Mouse (Mus musculus) limb, embryonic 10.5 days (tissue): Measurements from ENCODE around the gene Itgb4. TPM values are rescaled to one million over a fixed set of nuclear protein-coding genes. Genes with fewer than 3 reads are reported as not detected.
"Not testable (repeated sequence)": the region's sequence is repeated elsewhere in the genome, so short reads cannot be mapped to it uniquely, and the experiment has no call there.

Experiments
- DNase-seq: peaks from one replicate; pipeline ENCODE4 v3.0.0-alpha.2; 2017; ENCODE audit warnings: low spot score
- H3K27ac ChIP-seq: fragments of 300-500 bp; sonication (generic); 2 replicates; pipeline ENCODE4 v1.5.1; 2016; ENCODE audit warnings: mild to moderate bottlenecking
- H3K27me3 ChIP-seq: fragments of 300-500 bp; sonication (generic); 2 replicates; pipeline ENCODE4 v1.6.1; 2016; ENCODE audit warnings: low read depth, mild to moderate bottlenecking; ENCODE audit not compliant: poor library complexity, severe bottlenecking
- H3K36me3 ChIP-seq: fragments of 300-500 bp; sonication (generic); 2 replicates; pipeline ENCODE4 v1.6.1; 2016; ENCODE audit warnings: mild to moderate bottlenecking, moderate library complexity
- H3K4me1 ChIP-seq: fragments of 300-500 bp; sonication (generic); 2 replicates; pipeline ENCODE4 v1.6.1; 2016
- H3K4me3 ChIP-seq: fragments of 300-500 bp; sonication (generic); 2 replicates; pipeline ENCODE4 v1.5.1; 2016; ENCODE audit warnings: mild to moderate bottlenecking, moderate library complexity
- H3K9me3 ChIP-seq: fragments of 300-500 bp; sonication (generic); replicated peaks from 2 replicates; pipeline ENCODE4 v1.6.1; 2016; ENCODE audit warnings: mild to moderate bottlenecking
- WGBS: fragments of 180-500 bp; shearing (Covaris S2); methylation state at CpG from one replicate; pipeline ENCODE4 v1.1.7; 2016; 5-methylcytosine and 5-hydroxymethylcytosine counted together
- polyA plus RNA-seq: library from polyadenylated mRNA; unstranded; fragments of >200 nt; fragmentation: Nextera tagmentation; extraction: Ambion mirVana; gene quantifications from 2 replicates; pipeline ENCODE4 v1.2.1, GENCODE M21; 2016

Itgb4 gene
- polyA plus RNA-seq, 1 experiment from 2014 or later, result 1.6 TPM

DNA sequence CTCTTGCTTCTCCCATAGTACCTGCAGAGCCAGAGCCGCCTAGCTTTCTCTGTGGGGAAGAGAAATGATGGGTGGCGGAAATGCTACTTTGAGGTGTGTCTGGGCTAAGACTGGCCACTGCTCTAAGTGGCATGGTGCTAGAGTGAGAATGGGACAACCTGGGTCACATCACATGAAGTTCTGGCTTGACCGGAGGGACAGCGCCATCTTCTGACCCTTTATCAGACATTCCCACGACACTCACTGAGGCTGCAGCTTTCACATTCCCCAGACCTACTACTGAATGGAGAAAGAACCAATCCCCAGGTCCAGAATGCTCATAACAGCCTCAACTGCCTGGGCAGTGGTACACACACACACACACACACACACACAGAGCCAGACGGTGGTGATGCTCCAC is 43.6 kb downstream of the Itgb4 start:
- H3K9me3 ChIP-seq, result no peaks in the 10 kb centered on the region
- H3K4me3 ChIP-seq, result no peak overlapping the region
- WGBS, result 28% methylated on average over 6 of the region's 6 CpGs
- H3K27ac ChIP-seq, result no peak overlapping the region
- H3K4me1 ChIP-seq, result peaks cover 15% of the 10 kb centered on the region
- H3K36me3 ChIP-seq, result peaks cover 25% of the 10 kb centered on the region
- peak; percentile 57 for DNase-seq
- H3K27me3 ChIP-seq, result no peaks in the 10 kb centered on the region

DNA sequence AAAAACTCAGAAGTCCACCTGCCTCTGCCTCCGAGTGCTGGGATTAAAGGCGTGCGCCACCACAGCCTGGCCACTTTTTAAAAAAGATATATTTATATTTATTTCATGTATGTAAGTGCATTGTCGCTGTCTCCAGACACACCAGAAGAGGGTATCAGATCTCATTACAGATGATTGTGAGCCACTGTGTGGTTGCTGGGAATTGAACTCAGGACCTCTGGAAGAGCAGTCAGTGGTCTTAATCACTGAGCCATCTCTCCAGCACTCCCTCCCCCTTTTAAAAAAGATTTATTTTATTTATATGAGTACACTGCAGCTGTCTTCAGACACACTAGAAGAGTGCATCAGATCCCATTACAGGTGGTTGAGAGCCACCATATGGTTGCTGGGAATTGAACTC is 44.4 kb downstream of the Itgb4 start:
- peaks cover 13% of the 10 kb centered on the region for H3K4me1 ChIP-seq
- H3K9me3 ChIP-seq, DNase-seq, H3K27me3 ChIP-seq, H3K4me3 ChIP-seq, H3K27ac ChIP-seq: not testable (repeated sequence)
- 90% methylated on average over 4 of the region's 4 CpGs for WGBS
- peaks cover 32% of the 10 kb centered on the region for H3K36me3 ChIP-seq

DNA sequence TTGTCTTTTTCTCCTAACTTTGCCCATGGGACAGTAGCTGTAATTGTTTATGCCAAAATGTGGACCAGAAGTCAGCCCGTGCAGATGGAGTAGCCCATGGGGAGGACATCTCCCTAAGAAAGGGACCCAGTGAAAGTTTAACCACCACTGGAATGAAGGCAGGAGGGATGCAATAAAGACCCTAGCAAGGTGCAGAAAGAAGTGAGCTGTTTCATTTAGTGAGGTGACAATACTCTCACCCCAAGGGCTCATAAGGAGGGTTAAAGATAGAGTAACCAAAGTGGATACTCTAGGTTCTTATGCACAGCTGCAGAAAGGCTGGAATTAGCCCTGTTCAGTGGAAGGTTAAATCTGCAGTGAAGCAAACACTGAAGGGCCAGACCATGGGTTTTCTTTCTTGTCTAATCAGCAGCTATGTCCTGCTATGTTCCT is 44.9 kb downstream of the Itgb4 start:
- peaks cover 13% of the 10 kb centered on the region for H3K4me1 ChIP-seq
- no peak overlapping the region for H3K4me3 ChIP-seq
- no peak overlapping the region for H3K27ac ChIP-seq
- no peaks in the 10 kb centered on the region for H3K27me3 ChIP-seq
- peaks cover 33% of the 10 kb centered on the region for H3K36me3 ChIP-seq
- H3K9me3 ChIP-seq, result no peaks in the 10 kb centered on the region
- WGBS, result 68% methylated on average over 1 of the region's 1 CpGs
- no peak for DNase-seq

DNA sequence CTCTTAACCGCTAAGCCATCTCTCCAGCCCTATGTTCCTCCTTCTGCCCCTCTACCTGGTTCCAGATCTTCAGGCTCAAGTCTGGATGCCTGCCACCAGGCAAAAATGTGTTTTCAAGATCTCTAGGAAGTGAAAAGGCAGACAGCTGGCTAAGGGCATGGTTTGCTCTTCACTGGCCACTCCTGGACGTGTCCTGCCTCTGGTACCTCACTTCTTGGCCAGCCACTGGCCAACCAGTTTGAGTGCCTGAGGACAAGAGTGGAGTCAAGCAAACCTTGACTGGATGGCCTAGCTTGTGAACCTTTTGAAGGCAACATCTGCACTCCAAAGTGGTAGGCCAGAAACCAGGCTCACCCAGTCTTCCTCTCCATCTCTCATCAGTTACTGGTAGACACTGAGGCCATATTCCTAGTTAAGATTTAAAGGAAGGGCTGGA is 45.5 kb downstream of the Itgb4 start:
- Histone ChIP-seq H3K36me3 (peaks cover 33% of the 10 kb centered on the region), H3K27ac (no peak overlapping the region), H3K27me3 (no peaks in the 10 kb centered on the region), H3K9me3 (no peaks in the 10 kb centered on the region), H3K4me1 (peaks cover 10% of the 10 kb centered on the region), H3K4me3 (no peak overlapping the region)
- WGBS, result 92% methylated on average over 2 of the region's 2 CpGs
- peak; percentile 52 for DNase-seq

DNA sequence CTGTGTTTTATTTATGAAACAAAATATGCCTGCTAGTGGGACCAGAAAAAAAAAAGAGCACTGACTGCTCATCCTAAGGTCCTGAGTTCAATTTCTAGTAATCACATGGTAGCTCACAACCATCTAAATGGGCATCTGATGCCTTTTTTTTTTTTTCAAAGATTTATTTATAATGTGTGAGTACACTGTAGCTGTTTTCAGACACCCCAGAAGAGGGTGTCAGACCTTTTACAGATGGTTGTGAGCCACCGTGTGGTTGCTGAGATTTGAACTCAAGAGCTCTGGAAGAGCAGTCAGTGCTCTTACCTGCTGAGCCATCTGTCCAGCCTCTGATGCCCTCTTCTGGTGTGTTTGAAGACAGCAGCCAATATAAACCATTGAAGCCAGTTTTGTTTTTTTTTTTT is 46.0 kb downstream of the Itgb4 start:
- Histone ChIP-seq H3K27me3 (no peaks in the 10 kb centered on the region), H3K36me3 (peaks cover 33% of the 10 kb centered on the region), H3K27ac (no peak overlapping the region), H3K4me1 (peaks cover 9% of the 10 kb centered on the region), H3K9me3 (no peaks in the 10 kb centered on the region), H3K4me3 (no peak overlapping the region)
- WGBS, result 58% methylated on average over 1 of the region's 1 CpGs
- DNase-seq, result no peak

DNA sequence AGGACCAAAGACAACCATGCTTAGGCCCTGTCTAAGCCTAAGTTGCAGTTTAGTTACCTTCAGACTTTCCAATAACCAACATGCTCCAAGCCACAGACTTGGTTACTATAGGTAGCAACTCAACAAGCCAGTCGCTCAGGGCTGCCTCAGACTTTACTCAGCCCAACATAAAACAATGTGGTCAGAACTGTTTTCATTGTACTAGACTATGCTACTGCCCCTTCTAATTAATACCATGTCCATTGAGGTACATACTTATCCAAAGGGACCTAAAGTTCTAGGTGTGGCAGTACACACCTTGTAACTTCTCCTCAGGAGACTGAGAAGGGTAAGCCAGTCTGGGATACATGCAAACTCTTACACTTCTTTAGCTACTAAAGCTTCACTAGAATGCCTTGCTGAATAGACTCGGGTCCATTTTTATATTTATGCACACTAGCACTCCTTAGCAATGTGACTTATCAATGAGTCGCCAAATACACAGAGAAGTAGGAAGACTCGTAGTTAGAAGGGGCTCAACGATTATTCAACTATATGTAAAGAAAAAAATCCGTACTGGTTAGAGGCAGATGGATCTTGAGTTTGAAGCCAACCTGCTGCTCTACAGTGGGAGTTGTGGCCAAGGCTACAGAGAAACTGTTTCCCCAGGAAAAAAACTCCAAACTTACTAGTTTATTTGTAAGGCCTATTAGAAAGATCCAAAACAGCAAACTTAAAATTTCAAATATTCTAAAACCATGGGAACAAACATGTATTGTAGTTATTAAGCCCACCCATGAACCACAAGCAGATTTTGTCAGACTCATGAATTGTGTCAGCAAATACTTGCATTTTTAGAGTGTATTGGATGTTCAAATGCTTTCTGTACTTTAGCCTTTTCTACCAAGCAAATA is 47.1 kb downstream of the Itgb4 start:
- DNase-seq, result no peak
- Histone ChIP-seq H3K27ac (no peak overlapping the region), H3K9me3 (no peaks in the 10 kb centered on the region), H3K4me1 (peaks cover 9% of the 10 kb centered on the region), H3K4me3 (peak overlapping the region; percentile 44), H3K27me3 (no peaks in the 10 kb centered on the region), H3K36me3 (peaks cover 33% of the 10 kb centered on the region)
- 89% methylated on average over 6 of the region's 6 CpGs for WGBS

DNA sequence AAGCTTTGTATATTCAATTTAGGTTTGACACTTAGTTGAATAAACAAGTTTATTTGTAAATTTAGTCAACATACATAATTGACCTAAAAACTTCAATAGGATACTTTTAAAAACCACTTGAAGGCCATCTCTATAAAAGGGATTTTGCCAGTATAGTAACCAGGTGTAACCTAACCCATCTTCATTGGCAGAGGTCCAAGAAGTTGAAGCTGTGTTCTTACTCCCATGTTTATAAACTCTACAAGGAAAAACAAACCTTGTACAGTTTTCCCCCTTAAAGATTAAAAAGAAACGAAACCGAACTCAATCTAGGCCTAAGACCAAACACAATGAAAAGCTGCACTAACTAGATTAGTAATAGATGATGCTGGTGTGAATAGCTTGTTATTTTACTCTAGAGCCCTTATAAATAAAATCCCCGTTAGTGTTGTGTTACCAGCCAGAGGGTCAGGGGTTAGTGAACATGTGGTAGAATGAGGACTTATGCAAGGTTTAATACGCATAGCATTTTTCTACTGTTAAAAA is 47.8 kb downstream of the Itgb4 start:
- Histone ChIP-seq H3K27ac (no peak overlapping the region), H3K9me3 (no peaks in the 10 kb centered on the region), H3K4me3 (peak overlapping the region; percentile 44), H3K36me3 (peaks cover 33% of the 10 kb centered on the region), H3K27me3 (no peaks in the 10 kb centered on the region), H3K4me1 (peaks cover 9% of the 10 kb centered on the region)
- DNase-seq, result no peak
- 88% methylated on average over 4 of the region's 4 CpGs for WGBS

DNA sequence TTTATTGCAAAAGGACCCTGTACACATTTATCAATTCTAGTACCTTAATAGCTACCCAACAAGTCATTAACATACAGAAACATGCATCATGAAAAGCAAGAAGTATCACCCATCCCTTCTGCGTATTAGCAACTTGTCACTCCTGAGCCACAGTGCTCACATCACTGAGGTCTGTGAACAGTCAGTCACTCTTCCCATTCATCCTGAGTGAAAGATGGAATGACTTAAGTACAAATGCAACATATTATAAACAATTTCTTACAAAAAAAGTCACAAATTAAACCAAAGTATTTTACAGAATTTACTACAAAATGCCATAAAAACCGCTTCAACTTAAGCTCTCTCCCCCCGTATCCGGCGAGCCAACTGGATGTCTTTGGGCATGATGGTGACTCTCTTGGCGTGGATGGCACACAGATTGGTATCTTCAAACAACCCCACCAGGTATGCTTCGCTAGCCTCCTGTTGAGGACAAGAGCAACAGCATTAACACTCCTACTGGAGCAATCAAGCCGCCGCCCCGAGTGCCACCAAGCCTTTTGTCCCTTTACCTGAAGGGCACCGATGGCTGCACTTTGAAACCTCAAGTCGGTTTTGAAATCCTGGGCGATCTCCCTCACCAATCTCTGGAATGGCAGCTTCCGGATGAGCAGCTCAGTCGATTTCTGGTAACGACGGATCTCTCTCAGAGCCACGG is 48.7 kb downstream of the Itgb4 start:
- H3K36me3 ChIP-seq, result peaks cover 33% of the 10 kb centered on the region
- 11% methylated on average over 18 of the region's 18 CpGs for WGBS
- peak overlapping the region; percentile 99 for H3K27ac ChIP-seq
- not testable (repeated sequence) for H3K27me3 ChIP-seq, H3K9me3 ChIP-seq, H3K4me1 ChIP-seq
- H3K4me3 ChIP-seq, result peak overlapping the region; percentile 96
- peak; percentile 49 for DNase-seq

DNA sequence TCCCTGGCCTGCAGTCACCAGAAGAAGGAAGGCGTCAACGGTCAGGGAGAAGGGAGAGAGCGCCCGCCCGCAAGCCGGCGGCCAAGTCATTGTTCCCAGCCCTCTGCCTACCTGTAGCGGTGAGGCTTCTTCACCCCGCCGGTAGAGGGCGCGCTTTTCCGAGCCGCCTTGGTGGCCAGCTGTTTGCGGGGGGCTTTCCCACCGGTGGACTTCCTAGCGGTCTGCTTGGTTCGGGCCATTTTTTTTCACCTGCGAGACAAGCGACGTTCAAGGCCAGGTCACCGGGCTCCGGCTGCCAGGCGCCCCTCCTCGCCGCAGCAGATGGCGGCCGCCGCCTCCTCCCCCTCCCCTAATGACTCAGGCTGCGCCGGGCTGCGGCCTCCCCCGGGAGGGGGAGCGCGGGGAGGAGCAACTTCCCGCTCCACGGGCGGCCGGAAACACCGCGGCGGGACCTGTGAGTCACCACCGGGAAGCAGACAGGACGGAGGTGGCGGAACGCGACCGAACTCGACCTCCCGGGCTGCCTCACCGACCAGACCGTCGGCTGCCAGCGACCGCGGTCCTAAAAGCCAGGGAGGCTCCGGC is 49.4 kb downstream of the Itgb4 start:
- H3K27ac ChIP-seq, result peak overlapping the region; percentile 99
- under 1% methylated on average over 57 of the region's 57 CpGs for WGBS
- H3K9me3 ChIP-seq, result no peaks in the 10 kb centered on the region
- H3K4me3 ChIP-seq, result peak overlapping the region; percentile 96
- peaks cover 7% of the 10 kb centered on the region for H3K4me1 ChIP-seq
- DNase-seq, result peak; percentile 85
- H3K27me3 ChIP-seq, result no peaks in the 10 kb centered on the region
- peaks cover 33% of the 10 kb centered on the region for H3K36me3 ChIP-seq

DNA sequence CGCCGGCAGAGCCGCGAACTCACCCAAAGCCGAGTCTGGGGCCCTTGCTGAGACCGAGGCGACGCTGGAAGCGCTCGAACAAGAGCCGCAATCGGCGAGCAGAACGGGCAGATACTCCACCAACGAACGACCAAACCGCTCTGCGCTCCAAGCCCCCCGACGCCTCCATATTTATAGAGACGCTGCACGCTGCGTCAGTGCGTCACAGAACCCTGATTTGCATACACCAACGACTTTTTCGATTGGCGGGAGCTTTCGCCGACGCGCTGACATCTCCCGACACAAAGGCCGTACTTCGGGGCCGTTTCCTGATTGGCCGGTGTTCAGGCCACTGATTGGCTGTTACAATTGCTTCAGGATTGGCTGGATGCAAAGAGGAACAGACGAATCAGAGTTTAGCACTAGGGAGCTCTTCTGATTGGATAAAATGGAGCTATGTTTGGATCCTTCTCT is 49.9 kb downstream of the Itgb4 start:
- under 1% methylated on average over 37 of the region's 37 CpGs for WGBS
- no peaks in the 10 kb centered on the region for H3K9me3 ChIP-seq

DNA sequence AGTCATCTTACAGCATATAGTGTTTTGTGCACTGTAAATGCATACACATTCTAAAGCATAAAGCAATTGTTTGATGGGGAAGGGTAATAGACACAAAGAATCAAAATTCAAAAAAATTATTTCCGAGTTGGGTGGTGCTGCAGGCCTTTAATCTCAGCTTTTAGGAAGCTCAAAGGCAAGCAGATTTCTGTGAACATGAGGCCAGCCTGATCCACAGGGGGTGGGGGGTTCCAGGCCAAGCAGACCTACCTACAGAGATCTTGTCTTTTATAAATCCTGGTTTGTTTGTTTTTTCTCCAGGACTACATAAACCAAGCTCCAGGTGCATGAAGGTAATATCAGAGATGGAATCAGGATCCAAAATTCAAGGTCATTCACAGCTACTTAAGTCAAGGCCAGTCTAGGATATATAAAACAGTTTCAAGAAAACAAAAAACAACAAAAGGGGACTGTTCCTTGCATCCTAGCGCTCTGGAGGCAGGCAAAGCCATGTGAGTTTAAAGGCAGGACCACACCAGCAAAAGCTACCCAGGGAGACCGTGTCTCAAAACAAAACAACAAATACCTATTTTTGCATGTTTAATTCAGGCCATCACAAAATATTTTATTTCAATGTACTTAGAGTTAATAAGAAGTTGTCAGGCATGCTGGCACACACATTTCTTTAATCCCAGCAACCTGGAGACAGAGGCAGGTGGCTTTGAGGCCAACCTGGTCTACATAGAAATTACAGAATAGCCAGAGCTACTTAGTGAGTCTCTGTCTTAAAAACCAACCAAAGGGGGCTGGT is 50.7 kb downstream of the Itgb4 start:
- H3K9me3 ChIP-seq, result no peaks in the 10 kb centered on the region
- H3K27me3 ChIP-seq, result no peaks in the 10 kb centered on the region
- no peak for DNase-seq
- WGBS, result 89% methylated on average over 3 of the region's 3 CpGs
- peak overlapping the region; percentile 99; the same call in 1 of the 2 replicates for H3K27ac ChIP-seq
- H3K36me3 ChIP-seq, result peaks cover 30% of the 10 kb centered on the region
- H3K4me3 ChIP-seq, result 0 out of 2 replicates have a peak overlapping the region, but pooled peaks have one; percentile 96
- H3K4me1 ChIP-seq, result peaks cover 11% of the 10 kb centered on the region

More for the DNA sequence above, 49.9 kb downstream of the Itgb4 start:
- Histone ChIP-seq H3K27me3 (no peaks in the 10 kb centered on the region), H3K4me1 (peaks cover 9% of the 10 kb centered on the region), H3K27ac (peak overlapping the region; percentile 99), H3K36me3 (peaks cover 33% of the 10 kb centered on the region), H3K4me3 (peak overlapping the region; percentile 96)
- peak; percentile 98 for DNase-seq

DNA sequence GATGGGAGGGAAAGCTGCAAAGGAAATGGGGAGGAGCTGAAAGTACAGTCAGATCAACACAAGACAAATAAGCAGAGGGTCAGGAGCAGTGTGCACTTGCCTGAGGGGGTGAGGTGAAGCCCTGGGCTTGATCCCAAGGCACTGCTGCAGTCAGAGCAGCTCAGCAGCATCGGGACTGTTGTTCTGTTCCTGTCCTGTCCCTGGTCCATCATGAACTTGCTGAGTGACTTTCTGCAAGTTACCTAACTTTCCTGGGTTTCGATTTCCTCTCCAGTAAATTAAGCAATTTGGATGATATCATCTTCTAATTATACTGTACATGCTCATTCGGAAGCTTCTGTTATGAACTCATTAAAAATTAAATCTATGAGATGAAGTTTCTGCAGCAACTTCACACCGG is 53.2 kb downstream of the Itgb4 start, which contains the start of gene H3f3b:
Gene H3f3b, minus strand, starts transcription at position 207 of the 400 bp plus-strand sequence.
- H3K9me3 ChIP-seq, result no peaks in the 10 kb centered on the region
- peaks cover 20% of the 10 kb centered on the region for H3K36me3 ChIP-seq
- WGBS, result 82% methylated on average over 4 of the region's 4 CpGs
- peaks cover 19% of the 10 kb centered on the region for H3K4me1 ChIP-seq
- H3K27me3 ChIP-seq, result no peaks in the 10 kb centered on the region
- no peak for DNase-seq
- H3K4me3 ChIP-seq, result no peak within 1 kb of the TSS
- no peak within 1 kb of the TSS for H3K27ac ChIP-seq
